Mouse (Mus musculus): ENCODE measurements at regions not wholly inside any gene's neighbourhood (a gene's known extent, or its start where the extent isn't known, plus 50 kb on each side); places are given as distances from the start of the nearest gene placed in this dataset.
"Not testable (repeated sequence)": the region's sequence is repeated elsewhere in the genome, so short reads cannot be mapped to it uniquely, and the experiment has no call there.

DNA sequence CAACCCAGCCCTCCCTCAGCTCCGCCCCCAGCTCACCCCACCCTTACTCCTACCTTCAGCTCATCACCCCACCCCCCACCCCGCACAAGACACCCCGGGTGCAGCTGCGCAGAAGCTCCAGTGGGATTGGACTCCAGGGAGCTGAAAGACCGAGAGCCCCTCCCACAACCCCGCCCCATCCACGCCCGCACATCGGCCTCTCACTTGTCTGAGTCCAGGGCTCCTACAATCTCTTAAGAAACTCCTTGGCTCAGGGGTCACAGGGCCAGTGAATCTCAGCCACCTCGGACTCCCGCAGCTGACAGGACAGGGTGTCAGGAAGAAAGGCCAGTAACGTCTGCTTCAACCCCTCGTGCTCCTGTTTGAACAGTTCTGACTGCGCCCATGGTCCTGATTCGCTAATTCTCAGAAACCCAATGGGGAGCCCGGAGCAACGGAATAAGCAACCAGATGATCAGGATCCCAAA lies 120.7 kb downstream of the Map1s start:
- DNase-seq = peak; percentile 15

DNA sequence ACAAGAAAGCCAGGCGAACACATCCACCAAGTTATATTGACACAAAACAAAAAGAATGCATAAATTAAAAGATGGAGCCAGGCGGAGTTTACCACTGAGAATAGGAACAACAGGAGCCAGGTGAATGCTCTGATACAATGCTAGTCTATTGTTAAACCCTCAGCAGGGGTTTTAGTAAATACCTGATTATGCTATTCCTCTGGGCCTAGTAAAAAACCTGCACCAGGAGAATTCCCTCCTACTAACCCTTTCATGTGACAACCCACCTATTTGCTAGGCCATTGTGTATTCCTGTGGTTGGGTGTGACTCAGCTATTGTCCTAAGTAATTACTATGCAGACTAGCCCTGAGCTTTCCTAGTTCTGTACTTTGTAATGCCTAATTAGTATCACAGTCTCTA lies 122.8 kb downstream of the Map1s start:
- DNase-seq = not testable (repeated sequence)
